In the genomic region with DNA sequence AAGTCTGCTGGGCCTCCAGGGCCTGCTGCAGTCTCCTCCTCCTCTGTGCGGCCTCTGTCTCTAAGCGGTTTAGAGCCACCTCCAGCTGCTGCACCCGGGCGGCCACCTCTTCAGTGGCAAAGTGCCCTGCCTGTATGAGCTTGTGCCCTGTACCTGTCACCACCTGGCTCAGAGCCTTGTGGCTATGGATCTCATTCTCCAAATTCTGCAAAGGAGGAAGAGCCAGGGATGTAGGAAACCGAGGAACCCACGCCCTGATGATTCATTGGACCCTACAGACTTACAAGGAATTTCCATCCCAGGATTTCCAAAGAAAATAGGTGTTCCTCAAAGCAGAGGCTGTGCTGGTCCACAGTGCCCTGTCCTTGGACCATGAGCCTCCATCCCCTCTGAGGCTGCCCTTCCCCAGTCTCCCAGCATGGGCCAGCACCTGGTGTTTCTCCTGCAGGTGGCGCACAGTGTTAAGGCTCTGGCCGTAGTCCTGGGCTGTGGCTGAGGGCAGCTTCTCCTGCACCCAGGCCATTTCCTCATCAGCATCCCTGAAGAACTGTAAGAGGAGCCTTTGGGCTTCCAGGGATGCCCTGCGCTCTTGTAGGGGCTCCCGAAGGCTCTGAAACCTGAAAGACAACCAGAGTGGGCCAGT, we compare ENCODE assay signal across 8 mouse cellular contexts. TPM values are rescaled to one million over a fixed set of nuclear protein-coding genes. Genes with fewer than 3 reads are reported as not detected.
DNase-seq lines count a peak whose midpoint lies in the region; ATAC-seq lines count a peak whose summit lies in the region.

No protein-coding gene starts in this region.

- no peak overlapping the region for H3K27ac ChIP-seq in embryonic facial prominence, embryonic 10.5 days (replicated peaks)
- no peak overlapping the region for H3K27ac ChIP-seq in kidney, embryonic 15.5 days

- no peak overlapping the region for H3K4me2 ChIP-seq in kidney, embryonic 15.5 days

- no peak for DNase-seq in frontal cortex, postnatal 25 days (ENCODE audit: low spot score in 2 of 2)
- DNase-seq in thymus, postnatal 14 days: peak; percentile 25
- no peak for DNase-seq in thymus, postnatal 10 days (ENCODE audit: low spot score in 2 of 2)
- DNase-seq in embryonic facial prominence, embryonic 10.5 days (ENCODE audit: low spot score): peak; percentile 60
- DNase-seq in layer of hippocampus, adult 11-12 months (ENCODE audit: low spot score): no peak

- H3K27me3 ChIP-seq in embryonic facial prominence, embryonic 10.5 days (replicated peaks; ENCODE audit: low read depth, poor library complexity, severe bottlenecking): peaks cover 11% of the 10 kb centered on the region; the same call in 1 of the 2 replicates
- 0 out of 2 replicates have a peak, but pooled peaks cover 3% of the 10 kb centered on the region for H3K27me3 ChIP-seq in kidney, embryonic 15.5 days

- peak; percentile 28 for ATAC-seq in frontal cortex, adult (ENCODE audit: low TSS enrichment)
- peak; percentile 69 for ATAC-seq in kidney, embryonic 15.5 days (replicated peaks; ENCODE audit: low FRiP score)
- 0 out of 2 replicates have a peak, but pooled peaks have one; percentile 56 for ATAC-seq in megakaryocyte-erythroid progenitor cell, adult 5-6 weeks (replicated peaks; ENCODE audit: low FRiP score, low TSS enrichment, poor library complexity, severe bottlenecking)

- peaks cover 8% of the 10 kb centered on the region for H3K4me1 ChIP-seq in embryonic facial prominence, embryonic 10.5 days
- H3K4me1 ChIP-seq in kidney, embryonic 15.5 days: peaks cover 8% of the 10 kb centered on the region

- WGBS in embryonic facial prominence, embryonic 10.5 days: 62% methylated on average over 10 of the region's 10 CpGs
- 65% methylated on average over 10 of the region's 10 CpGs for WGBS in kidney, embryonic 15.5 days

- H3K36me3 ChIP-seq in embryonic facial prominence, embryonic 10.5 days (replicated peaks): no peaks in the 10 kb centered on the region
- no peaks in the 10 kb centered on the region for H3K36me3 ChIP-seq in kidney, embryonic 15.5 days

- H3K4me3 ChIP-seq in embryonic facial prominence, embryonic 10.5 days: no peak overlapping the region
- no peak overlapping the region for H3K4me3 ChIP-seq in kidney, embryonic 15.5 days (replicated peaks)

- no peaks in the 10 kb centered on the region for H3K9me3 ChIP-seq in embryonic facial prominence, embryonic 10.5 days
- no peaks in the 10 kb centered on the region for H3K9me3 ChIP-seq in kidney, embryonic 15.5 days (replicated peaks)

- no peak overlapping the region for H3K9ac ChIP-seq in kidney, embryonic 15.5 days

RNA-seq across cellular contexts. Expression of a gene that starts 16.5 kb away (rescaled TPM):
- 1.8 and 2.8 TPM in 2 replicates for polyA plus RNA-seq in embryonic facial prominence, embryonic 10.5 days (2016; fragmentation: Nextera tagmentation; extraction: Ambion mirVana)
- 1.8 and 2.6 TPM in 2 replicates for polyA plus RNA-seq in kidney, embryonic 15.5 days (2015; fragmentation: Nextera tagmentation; extraction: Ambion mirVana)
- 8.0 and 10.7 TPM in 2 replicates for total RNA-seq in megakaryocyte-erythroid progenitor cell, adult 5-6 weeks (2014; fragmentation: Nextera tagmentation)
- total RNA-seq in megakaryocyte-erythroid progenitor cell, adult 5-6 weeks (2017): 1.5 and 4.7 TPM in 2 replicates

RNA-seq across cellular contexts. Expression of a gene that starts 22.5 kb away (rescaled TPM):
- 5.6 and 6.2 TPM in 2 replicates for polyA plus RNA-seq in embryonic facial prominence, embryonic 10.5 days (2016; fragmentation: Nextera tagmentation; extraction: Ambion mirVana)
- polyA plus RNA-seq in kidney, embryonic 15.5 days (2015; fragmentation: Nextera tagmentation; extraction: Ambion mirVana): 2.9 and 3.3 TPM in 2 replicates
- total RNA-seq in megakaryocyte-erythroid progenitor cell, adult 5-6 weeks (2014; fragmentation: Nextera tagmentation): 1.3 and 3.8 TPM in 2 replicates
- total RNA-seq in megakaryocyte-erythroid progenitor cell, adult 5-6 weeks (2017): 0.30 TPM in 1 of 2 replicates, not detected in the other

RNA-seq across cellular contexts. Expression of a gene that starts 22.5 kb away (rescaled TPM):
- 20.4 and 20.6 TPM in 2 replicates for polyA plus RNA-seq in embryonic facial prominence, embryonic 10.5 days (2016; fragmentation: Nextera tagmentation; extraction: Ambion mirVana)
- polyA plus RNA-seq in kidney, embryonic 15.5 days (2015; fragmentation: Nextera tagmentation; extraction: Ambion mirVana): 19.4 and 21.9 TPM in 2 replicates
- 11.9 and 30.3 TPM in 2 replicates for total RNA-seq in megakaryocyte-erythroid progenitor cell, adult 5-6 weeks (2014; fragmentation: Nextera tagmentation)
- total RNA-seq in megakaryocyte-erythroid progenitor cell, adult 5-6 weeks (2017): 4.2 and 15.8 TPM in 2 replicates

Comparison
In these comparisons a context has a peak if more than half of its experiments do, and no peak if none do; other contexts are left out.
1. DNase-seq: peak in thymus, postnatal 14 days (single experiment) and embryonic facial prominence, embryonic 10.5 days (single experiment); none in frontal cortex, postnatal 25 days (0 of 2), thymus, postnatal 10 days (0 of 2) and layer of hippocampus, adult 11-12 months (single experiment).
2. Peak in every context shown above with its lines, with median percentiles within 50 percentile points of each other: ATAC-seq.